Mouse (Mus musculus): ENCODE results near the gene Gga2. TPM values are rescaled to one million over a fixed set of nuclear protein-coding genes. Genes with fewer than 3 reads are reported as not detected.

Gene Gga2
- total and polyA plus RNA-seq, 3 experiments = 26.8 to 79.0 (median 27.4) TPM

DNA sequence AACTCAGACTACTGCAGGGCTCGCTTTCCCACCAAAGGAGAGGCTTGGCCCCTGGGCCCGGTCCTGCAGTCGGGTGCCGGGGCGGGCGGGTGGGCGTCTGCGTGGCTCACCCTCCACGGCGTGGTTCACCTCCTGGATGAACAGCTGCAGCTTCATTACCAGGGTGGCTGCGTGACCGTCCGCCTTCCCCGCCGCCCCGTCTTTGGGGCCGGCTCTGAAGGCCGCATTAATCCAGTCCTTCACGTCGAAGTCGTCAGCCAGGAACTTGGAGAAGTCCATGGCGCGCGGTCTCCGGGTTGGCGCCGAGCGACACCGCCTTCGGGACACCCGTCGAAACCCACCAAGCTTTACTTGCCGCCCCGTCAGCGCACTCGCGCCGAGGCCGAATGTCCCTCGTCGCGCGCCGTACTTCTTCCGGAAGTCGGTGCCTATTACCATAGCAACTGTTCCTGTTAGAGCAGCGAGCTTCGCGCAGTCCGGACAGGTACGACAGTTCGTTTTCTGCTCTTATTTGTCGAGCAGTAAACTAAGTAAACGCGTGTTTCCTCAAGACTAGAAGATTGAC is 39.6 kb downstream of the Gga2 start, which contains the start of gene Cog7 (continued):
- TF ChIP-seq PAX5 (IDR thresholded peaks at IDR 0.05; ENCODE audit: low read length) = no peak
- peak; percentile 43; the same call in 1 of the 2 replicates for TF ChIP-seq IRF4 (IDR thresholded peaks at IDR 0.05; ENCODE audit: low read depth, low read length)
- TF ChIP-seq CTCF (conservative IDR thresholded peaks at IDR 0.05 in 1 of 2, IDR thresholded peaks at IDR 0.05 in 1 of 2; ENCODE audit: low read depth in 2 of 2, low read length in 2 of 2) = no peak
- TF ChIP-seq POLR2A (IDR thresholded peaks at IDR 0.05; ENCODE audit: low read depth, low read length) = peak; percentile 73
- peak; percentile 57; the same call in 1 of the 2 replicates for TF ChIP-seq MAX (IDR thresholded peaks at IDR 0.05; ENCODE audit: low read length)
- peak; percentile 97 for TF ChIP-seq MXI1 (IDR thresholded peaks at IDR 0.05; ENCODE audit: low read depth, low read length)
- TF ChIP-seq MAFK (IDR thresholded peaks at IDR 0.05; ENCODE audit: insufficient replicate concordance, low read length) = no peak
- no peak; the same call in 1 of the 2 replicates for TF ChIP-seq GABPA (IDR thresholded peaks at IDR 0.05; ENCODE audit: insufficient replicate concordance, low read depth, low read length)
- peak; percentile 41; the same call in 1 of the 2 replicates for TF ChIP-seq POLR2AphosphoS2 (IDR thresholded peaks at IDR 0.05; ENCODE audit: low read depth, low read length)
- TF ChIP-seq USF1 (IDR thresholded peaks at IDR 0.05; ENCODE audit: low read depth, low read length) = no peak

DNA sequence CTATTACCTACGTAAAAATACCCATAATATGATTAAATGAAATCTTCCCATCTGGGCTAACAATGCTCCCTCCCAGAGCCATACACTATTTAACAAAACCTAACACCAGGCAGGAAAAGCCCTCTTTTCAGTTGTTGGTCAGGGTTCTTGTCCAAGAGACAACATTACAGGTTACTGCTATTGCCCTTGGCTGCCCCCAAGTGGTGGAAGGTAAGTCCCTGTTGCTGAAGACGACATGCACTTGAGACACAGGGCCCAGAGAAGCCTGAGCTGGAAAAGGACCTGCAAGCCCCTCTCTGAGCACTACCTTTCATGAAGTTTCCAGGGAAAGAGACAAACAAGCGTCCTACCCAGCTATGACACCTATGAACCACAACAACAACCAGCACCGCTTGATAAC is 46.0 kb downstream of the Gga2 start:
- no peaks in the 10 kb centered on the region for H3K9me3 ChIP-seq (replicated peaks; ENCODE audit: low read length)
- peaks cover 44 to 78% of the 10 kb centered on the region in 2 experiments for H3K36me3 ChIP-seq (replicated peaks in 1 of 2; ENCODE audit: control insufficient read depth in 1 of 2, insufficient read depth in 1 of 2, low read length in 1 of 2)
- H3K4me2 ChIP-seq (ENCODE audit: insufficient read depth, low read depth, poor library complexity, severe bottlenecking) = no peak overlapping the region
- dilution Hi-C loops (cut with MboI; ENCODE audit: extremely low pct_ligation_motif_present, extremely low pct_unique_long_range_greater_than_20kb, low sequenced_read_pairs) = no loop called here
- H3K79me2 ChIP-seq (replicated peaks; ENCODE audit: control insufficient read depth, extremely low read depth, insufficient read depth, poor library complexity, severe bottlenecking) = no peaks in the 10 kb centered on the region
- H3K27ac ChIP-seq (ENCODE audit: insufficient read depth, low read depth) = no peak overlapping the region
- H3K4me1 ChIP-seq (ENCODE audit: control insufficient read depth in 1 of 2, insufficient read depth in 2 of 2) = peaks cover 6 to 37% of the 10 kb centered on the region in 2 experiments
- H3K9ac ChIP-seq (ENCODE audit: insufficient read depth, low read depth) = no peak overlapping the region
- DNase-seq (ENCODE audit: extremely low read depth) = peak; percentile 67
- no peaks in the 10 kb centered on the region for H3K27me3 ChIP-seq (replicated peaks)
- TF ChIP-seq ETS1 (conservative IDR thresholded peaks at IDR 0.05; ENCODE audit: low read depth, low read length) = no peak
- TF ChIP-seq RAD21 (IDR thresholded peaks at IDR 0.05; ENCODE audit: low read depth, low read length) = peak; percentile 69
- TF ChIP-seq SMC3 (IDR thresholded peaks at IDR 0.05; ENCODE audit: low read depth, low read length) = peak; percentile 73
- TF ChIP-seq CTCF (conservative IDR thresholded peaks at IDR 0.05 in 1 of 2, IDR thresholded peaks at IDR 0.05 in 1 of 2; ENCODE audit: low read depth in 2 of 2, low read length in 2 of 2) = peak; percentile 73 to 79
- in situ Hi-C loops (cut with MboI; ENCODE audit: low pct_ligation_motif_present, low pct_unique_long_range_greater_than_20kb, low sequenced_read_pairs) = no loop called here
- H3K4me3 ChIP-seq (replicated peaks in 1 of 3; ENCODE audit: low read depth in 2 of 3, low read length in 2 of 3, poor library complexity in 1 of 3) = no peak overlapping the region

- Histone ChIP-seq H3K4me2 (ENCODE audit: insufficient read depth, low read depth, poor library complexity, severe bottlenecking) (no peak overlapping the region), H3K27me3 (replicated peaks) (no peaks in the 10 kb centered on the region), H3K4me1 (ENCODE audit: control insufficient read depth in 1 of 2, insufficient read depth in 2 of 2) (peaks cover 6 to 31% of the 10 kb centered on the region in 2 experiments), H3K9ac (ENCODE audit: insufficient read depth, low read depth) (no peak overlapping the region), H3K79me2 (replicated peaks; ENCODE audit: control insufficient read depth, extremely low read depth, insufficient read depth, poor library complexity, severe bottlenecking) (no peaks in the 10 kb centered on the region), H3K9me3 (replicated peaks; ENCODE audit: low read length) (no peaks in the 10 kb centered on the region), H3K4me3 (replicated peaks in 1 of 3; ENCODE audit: low read depth in 2 of 3, low read length in 2 of 3, poor library complexity in 1 of 3) (no peak overlapping the region), H3K36me3 (replicated peaks in 1 of 2; ENCODE audit: control insufficient read depth in 1 of 2, insufficient read depth in 1 of 2, low read length in 1 of 2) (peaks cover 43 to 73% of the 10 kb centered on the region in 2 experiments), H3K27ac (ENCODE audit: insufficient read depth, low read depth) (no peak overlapping the region)
- in situ Hi-C loops (cut with MboI; ENCODE audit: low pct_ligation_motif_present, low pct_unique_long_range_greater_than_20kb, low sequenced_read_pairs) = no loop called here
- dilution Hi-C loops (cut with MboI; ENCODE audit: extremely low pct_ligation_motif_present, extremely low pct_unique_long_range_greater_than_20kb, low sequenced_read_pairs) = no loop called here
- DNase-seq (ENCODE audit: extremely low read depth) = peak; percentile 39
- TF ChIP-seq RCOR1 (conservative IDR thresholded peaks at IDR 0.05; ENCODE audit: low read depth, low read length) = no peak
- no peak for TF ChIP-seq MXI1 (IDR thresholded peaks at IDR 0.05; ENCODE audit: low read depth, low read length)
- peak; percentile 85 for TF ChIP-seq ZNF384 (IDR thresholded peaks at IDR 0.05; ENCODE audit: low read depth, low read length)
- no peak for TF ChIP-seq E2F4 (IDR thresholded peaks at IDR 0.05; ENCODE audit: insufficient replicate concordance, low read depth, low read length)
- no peak for TF ChIP-seq ZC3H11A (IDR thresholded peaks at IDR 0.05; ENCODE audit: low read depth, low read length)
- TF ChIP-seq MEF2A (IDR thresholded peaks at IDR 0.05; ENCODE audit: borderline replicate concordance, low read depth, low read length) = peak; percentile 80
- TF ChIP-seq ELF1 (IDR thresholded peaks at IDR 0.05; ENCODE audit: low read depth, low read length) = peak; percentile 25; the same call in 1 of the 2 replicates
- no peak for TF ChIP-seq BHLHE40 (IDR thresholded peaks at IDR 0.05; ENCODE audit: low read depth, low read length)
- TF ChIP-seq ZKSCAN1 (IDR thresholded peaks at IDR 0.05; ENCODE audit: borderline replicate concordance, low read depth, low read length) = no peak
- TF ChIP-seq UBTF (IDR thresholded peaks at IDR 0.05; ENCODE audit: low read depth, low read length) = no peak
- no peak for TF ChIP-seq RAD21 (IDR thresholded peaks at IDR 0.05; ENCODE audit: low read depth, low read length)
- TF ChIP-seq PAX5 (IDR thresholded peaks at IDR 0.05; ENCODE audit: low read length) = no peak
- TF ChIP-seq ZMIZ1 (IDR thresholded peaks at IDR 0.05; ENCODE audit: low read depth, low read length) = no peak
- TF ChIP-seq HCFC1 (IDR thresholded peaks at IDR 0.05; ENCODE audit: low read depth, low read length) = no peak
- no peak for TF ChIP-seq SMC3 (IDR thresholded peaks at IDR 0.05; ENCODE audit: low read depth, low read length)
- TF ChIP-seq TBP (conservative IDR thresholded peaks at IDR 0.05; ENCODE audit: low read depth, low read length) = no peak
- TF ChIP-seq NELFE (IDR thresholded peaks at IDR 0.05; ENCODE audit: low read depth, low read length) = no peak
Measured at GRCm38 (mm10) chr7:121971698-121972097, 49.3 kb downstream of the Gga2 start.
